Mouse (Mus musculus) lung, embryonic 16.5 days (tissue): ENCODE results near the gene Ugt1a1. TPM values are rescaled to one million over a fixed set of nuclear protein-coding genes. Genes with fewer than 3 reads are reported as not detected.
A peak's percentile ranks its signal among the peaks of the same experiment; 100 is the strongest.

Experiments
- ATAC-seq: fragments of 200-750 bp; cut with Nextera tagmentation; 2 replicates; pipeline ENCODE4 v1.8.0; 2017; ENCODE audit warnings: low read depth, mild to moderate bottlenecking, moderate library complexity
- H3K27ac ChIP-seq: fragments of 300-500 bp; sonication (generic); 2 replicates; pipeline ENCODE4 v1.5.1; 2014; ENCODE audit warnings: mild to moderate bottlenecking, control low read depth, low read length
- H3K27me3 ChIP-seq: fragments of 300-500 bp; sonication (generic); 2 replicates; pipeline ENCODE4 v1.6.1; 2014; ENCODE audit warnings: low read depth, low read length, mixed read lengths; ENCODE audit not compliant: control insufficient read depth, insufficient read depth
- H3K36me3 ChIP-seq: fragments of 300-500 bp; sonication (generic); 2 replicates; pipeline ENCODE4 v1.6.1; 2014; ENCODE audit warnings: low read length; ENCODE audit not compliant: control insufficient read depth, insufficient read depth
- H3K4me1 ChIP-seq: fragments of 300-500 bp; sonication (generic); replicated peaks from 2 replicates; pipeline ENCODE4 v1.6.1; 2014; ENCODE audit warnings: low read length, mixed read lengths; ENCODE audit not compliant: control insufficient read depth, insufficient read depth
- H3K4me2 ChIP-seq: fragments of 300-500 bp; sonication (generic); 2 replicates; pipeline ENCODE4 v1.6.1; 2014; ENCODE audit warnings: low read depth, low read length, control low read depth
- H3K4me3 ChIP-seq: fragments of 300-500 bp; sonication (generic); 2 replicates; pipeline ENCODE4 v1.5.1; 2014; ENCODE audit warnings: mild to moderate bottlenecking, low read length, control low read depth
- H3K9ac ChIP-seq: fragments of 300-500 bp; sonication (generic); 2 replicates; pipeline ENCODE4 v1.6.1; 2014; ENCODE audit warnings: low read length, control low read depth
- H3K9me3 ChIP-seq: fragments of 300-500 bp; sonication (generic); 2 replicates; pipeline ENCODE4 v1.6.1; 2016; ENCODE audit warnings: low read length; ENCODE audit not compliant: control insufficient read depth
- WGBS: fragments of 180-500 bp; shearing (Covaris S2); extraction: QIAGEN DNeasy Blood & Tissue Kit; methylation state at CpG from one replicate; pipeline ENCODE4 v1.1.7; 2014; 5-methylcytosine and 5-hydroxymethylcytosine counted together
- polyA plus RNA-seq: library from polyadenylated mRNA; unstranded; fragments of >200 nt; fragmentation: Nextera tagmentation; extraction: Ambion mirVana; gene quantifications from 2 replicates; pipeline ENCODE4 v1.2.1, GENCODE M21; 2015

Ugt1a1 gene
- polyA plus RNA-seq, 1 experiment from 2014 or later = not detected

GRCm38 (mm10) chr1:88237311-88237710 is 25.6 kb downstream of the Ugt1a1 start:
- WGBS = 70% methylated on average over 5 of the region's 5 CpGs
- no peak for ATAC-seq
- Histone ChIP-seq H3K9me3 (peaks cover 81% of the 10 kb centered on the region), H3K4me2 (no peak overlapping the region), H3K4me3 (no peak overlapping the region), H3K9ac (no peak overlapping the region), H3K27me3 (no peaks in the 10 kb centered on the region), H3K4me1 (no peaks in the 10 kb centered on the region), H3K27ac (no peak overlapping the region), H3K36me3 (no peaks in the 10 kb centered on the region)

GRCm38 (mm10) chr1:88238771-88239170 is 27.0 kb downstream of the Ugt1a1 start:
- WGBS = 75% methylated on average over 6 of the region's 6 CpGs
- Histone ChIP-seq H3K27ac (no peak overlapping the region), H3K9me3 (peaks cover 78% of the 10 kb centered on the region), H3K27me3 (no peaks in the 10 kb centered on the region), H3K4me3 (no peak overlapping the region), H3K4me2 (no peak overlapping the region), H3K4me1 (no peaks in the 10 kb centered on the region), H3K9ac (no peak overlapping the region), H3K36me3 (no peaks in the 10 kb centered on the region)
- no peak; the same call in 1 of the 2 replicates for ATAC-seq

- no peak overlapping the region for H3K27ac ChIP-seq
- no peaks in the 10 kb centered on the region for H3K36me3 ChIP-seq
- 70% methylated on average over 5 of the region's 5 CpGs for WGBS
- H3K4me3 ChIP-seq = no peak overlapping the region
- no peak overlapping the region for H3K4me2 ChIP-seq
- H3K4me1 ChIP-seq = no peaks in the 10 kb centered on the region
- no peak overlapping the region for H3K9ac ChIP-seq
- no peak for ATAC-seq
- H3K9me3 ChIP-seq = peaks cover 76% of the 10 kb centered on the region
- H3K27me3 ChIP-seq = no peaks in the 10 kb centered on the region
Measured at GRCm38 (mm10) chr1:88240072-88240471, 28.3 kb downstream of the Ugt1a1 start.

GRCm38 (mm10) chr1:88240579-88240978 is 28.8 kb downstream of the Ugt1a1 start:
- H3K27me3 ChIP-seq = no peaks in the 10 kb centered on the region
- no peaks in the 10 kb centered on the region for H3K4me1 ChIP-seq
- peak; percentile 3; the same call in 1 of the 2 replicates for ATAC-seq
- no peak overlapping the region for H3K27ac ChIP-seq
- no peak overlapping the region for H3K4me2 ChIP-seq
- H3K36me3 ChIP-seq = no peaks in the 10 kb centered on the region
- no peak overlapping the region for H3K4me3 ChIP-seq
- H3K9ac ChIP-seq = no peak overlapping the region
- 61% methylated on average over 4 of the region's 4 CpGs for WGBS
- H3K9me3 ChIP-seq = peaks cover 76% of the 10 kb centered on the region

GRCm38 (mm10) chr1:88243861-88244260 is 32.1 kb downstream of the Ugt1a1 start:
- Histone ChIP-seq H3K9me3 (peaks cover 76% of the 10 kb centered on the region), H3K4me3 (no peak overlapping the region)
- WGBS = 59% methylated on average over 5 of the region's 5 CpGs

GRCm38 (mm10) chr1:88245881-88246280 is 34.1 kb downstream of the Ugt1a1 start:
- H3K4me2 ChIP-seq = no peak overlapping the region
- no peak for ATAC-seq
- H3K9ac ChIP-seq = no peak overlapping the region
- H3K9me3 ChIP-seq = peaks cover 75% of the 10 kb centered on the region
- H3K27me3 ChIP-seq = no peaks in the 10 kb centered on the region
- WGBS = 76% methylated on average over 6 of the region's 6 CpGs
- H3K4me1 ChIP-seq = no peaks in the 10 kb centered on the region
- H3K36me3 ChIP-seq = no peaks in the 10 kb centered on the region
- H3K27ac ChIP-seq = no peak overlapping the region
- no peak overlapping the region for H3K4me3 ChIP-seq

More at GRCm38 (mm10) chr1:88243861-88244260, 32.1 kb downstream of the Ugt1a1 start:
- Histone ChIP-seq H3K4me2 (no peak overlapping the region), H3K27ac (no peak overlapping the region), H3K4me1 (no peaks in the 10 kb centered on the region), H3K9ac (no peak overlapping the region), H3K36me3 (no peaks in the 10 kb centered on the region), H3K27me3 (no peaks in the 10 kb centered on the region)
- no peak for ATAC-seq

GRCm38 (mm10) chr1:88246386-88246785 is 34.6 kb downstream of the Ugt1a1 start:
- WGBS = 42% methylated on average over 6 of the region's 6 CpGs
- no peak overlapping the region for H3K27ac ChIP-seq
- no peaks in the 10 kb centered on the region for H3K4me1 ChIP-seq
- H3K9ac ChIP-seq = no peak overlapping the region
- H3K27me3 ChIP-seq = no peaks in the 10 kb centered on the region
- no peaks in the 10 kb centered on the region for H3K36me3 ChIP-seq
- H3K4me2 ChIP-seq = no peak overlapping the region
- ATAC-seq = no peak
- H3K4me3 ChIP-seq = no peak overlapping the region
- peaks cover 75% of the 10 kb centered on the region for H3K9me3 ChIP-seq

GRCm38 (mm10) chr1:88247660-88248059 is 35.9 kb downstream of the Ugt1a1 start:
- Histone ChIP-seq H3K27me3 (no peaks in the 10 kb centered on the region), H3K4me3 (no peak overlapping the region), H3K4me1 (no peaks in the 10 kb centered on the region), H3K9me3 (peaks cover 77% of the 10 kb centered on the region), H3K4me2 (no peak overlapping the region), H3K9ac (no peak overlapping the region), H3K36me3 (no peaks in the 10 kb centered on the region), H3K27ac (no peak overlapping the region)
- WGBS = 49% methylated on average over 2 of the region's 2 CpGs
- no peak for ATAC-seq

- WGBS = 63% methylated on average over 4 of the region's 4 CpGs
- ATAC-seq = no peak
Measured at GRCm38 (mm10) chr1:88248658-88249057, 36.9 kb downstream of the Ugt1a1 start.

GRCm38 (mm10) chr1:88249596-88249995 is 37.8 kb downstream of the Ugt1a1 start:
- Histone ChIP-seq H3K4me3 (no peak overlapping the region), H3K9me3 (peaks cover 68% of the 10 kb centered on the region), H3K4me2 (no peak overlapping the region), H3K27me3 (no peaks in the 10 kb centered on the region), H3K9ac (no peak overlapping the region), H3K4me1 (no peaks in the 10 kb centered on the region), H3K27ac (no peak overlapping the region), H3K36me3 (no peaks in the 10 kb centered on the region)
- no peak for ATAC-seq
- WGBS = 71% methylated on average over 7 of the region's 7 CpGs

More at GRCm38 (mm10) chr1:88248658-88249057, 36.9 kb downstream of the Ugt1a1 start:
- H3K9me3 ChIP-seq = peaks cover 71% of the 10 kb centered on the region
- no peaks in the 10 kb centered on the region for H3K27me3 ChIP-seq
- H3K9ac ChIP-seq = no peak overlapping the region
- H3K4me1 ChIP-seq = no peaks in the 10 kb centered on the region
- no peak overlapping the region for H3K4me3 ChIP-seq
- no peak overlapping the region for H3K4me2 ChIP-seq
- no peaks in the 10 kb centered on the region for H3K36me3 ChIP-seq
- H3K27ac ChIP-seq = no peak overlapping the region
